Comparison of ENCODE assay signal across 14 mouse cellular contexts in genomic region chr5:60599460-60600299, GRCm38 (mm10).
DNase-seq lines count a peak whose midpoint lies in the region; ATAC-seq lines count a peak whose summit lies in the region.
"Had no signal": no experiment of that assay in that cellular context is flagged by ENCODE, and none has a peak within 500 bp of the region (broad histone marks: within the 10 kb centered on the region; RNA-seq: fewer than 3 reads in every experiment).

No protein-coding gene starts in this region.

- WGBS in hindbrain, embryonic 13.5 days: 46% methylated on average over 5 of the region's 5 CpGs
- WGBS in neural tube, embryonic 13.5 days: 58% methylated on average over 5 of the region's 5 CpGs

- no peaks in the 10 kb centered on the region for H3K27me3 ChIP-seq in hindbrain, embryonic 13.5 days
- no peaks in the 10 kb centered on the region for H3K27me3 ChIP-seq in neural tube, embryonic 13.5 days
- H3K27me3 ChIP-seq: heart, embryonic 13.5 days had no signal

- no peak overlapping the region for H3K4me3 ChIP-seq in hindbrain, embryonic 13.5 days
- H3K4me3 ChIP-seq in neural tube, embryonic 13.5 days: no peak overlapping the region
- H3K4me3 ChIP-seq: heart, embryonic 13.5 days had no signal

- H3K9me3 ChIP-seq in hindbrain, embryonic 13.5 days: no peaks in the 10 kb centered on the region
- H3K9me3 ChIP-seq in neural tube, embryonic 13.5 days: no peaks in the 10 kb centered on the region
- H3K9me3 ChIP-seq: heart, embryonic 13.5 days had no signal

- H3K4me1 ChIP-seq in hindbrain, embryonic 13.5 days (replicated peaks): peaks cover 5% of the 10 kb centered on the region
- peaks cover 6% of the 10 kb centered on the region; the same call in 1 of the 2 replicates for H3K4me1 ChIP-seq in neural tube, embryonic 13.5 days (replicated peaks)
- H3K4me1 ChIP-seq: heart, embryonic 13.5 days had no signal

- H3K27ac ChIP-seq in hindbrain, embryonic 13.5 days: no peak overlapping the region
- peak overlapping the region; percentile 42; the same call in 1 of the 2 replicates for H3K27ac ChIP-seq in neural tube, embryonic 13.5 days (replicated peaks)
- H3K27ac ChIP-seq: heart, embryonic 13.5 days; stomach, postnatal 0 days had no signal

- ATAC-seq in hindbrain, embryonic 13.5 days (ENCODE audit: low FRiP score): peak; percentile 96
- peak; percentile 93 for ATAC-seq in neural tube, embryonic 13.5 days (ENCODE audit: low read depth)
- ATAC-seq: intestine, embryonic 16.5 days; liver, postnatal 0 days had no signal

- H3K4me2 ChIP-seq in hindbrain, embryonic 13.5 days: no peak overlapping the region
- no peak overlapping the region for H3K4me2 ChIP-seq in neural tube, embryonic 13.5 days
- H3K4me2 ChIP-seq: heart, embryonic 13.5 days had no signal

- H3K9ac ChIP-seq in hindbrain, embryonic 13.5 days: no peak overlapping the region
- no peak overlapping the region for H3K9ac ChIP-seq in neural tube, embryonic 13.5 days
- H3K9ac ChIP-seq: heart, embryonic 13.5 days; liver, postnatal 0 days had no signal

- H3K36me3 ChIP-seq in hindbrain, embryonic 13.5 days: no peaks in the 10 kb centered on the region
- H3K36me3 ChIP-seq in neural tube, embryonic 13.5 days: no peaks in the 10 kb centered on the region
- H3K36me3 ChIP-seq: heart, embryonic 13.5 days had no signal

- peak; percentile 2 to 30 for DNase-seq in layer of hippocampus, adult 18-20 months (ENCODE audit: low spot score in 2 of 2)
- no peak for DNase-seq in layer of hippocampus, postnatal 25 days (ENCODE audit: extremely low spot score in 1 of 2, low spot score in 1 of 2)
- DNase-seq in cerebellum, adult 9-11 months: peak; percentile 30
- no peak for DNase-seq in adrenal gland, adult (ENCODE audit: inconsistent age in 2 of 2, low spot score in 1 of 2)
- DNase-seq in adipocyte (ENCODE audit: low spot score): no peak
- no peak for DNase-seq in adrenal gland, postnatal 14 days
- DNase-seq: adrenal gland, postnatal 36 days; liver, postnatal 0 days; right cerebral cortex, postnatal 25 days had no signal

Comparison
In these comparisons a context has a peak if more than half of its experiments do, and no peak if none do; other contexts are left out.
1. DNase-seq: peak in layer of hippocampus, adult 18-20 months (2 of 2) and cerebellum, adult 9-11 months (single experiment); none in layer of hippocampus, postnatal 25 days (0 of 2), adrenal gland, adult (0 of 2), adipocyte (single experiment) and adrenal gland, postnatal 14 days (single experiment).